Mouse (Mus musculus) layer of hippocampus, postnatal 10 days (tissue): Measurements from ENCODE around the gene Tmem248. TPM values are rescaled to one million over a fixed set of nuclear protein-coding genes. Genes with fewer than 3 reads are reported as not detected.

Source experiments
- total RNA-seq, 2 experiments: library from RNA; stranded (reverse); gene quantifications; 2 replicates each; pipeline ENCODE4 v1.2.3; 2021

Gene Tmem248
- total RNA-seq, 2 experiments from 2014 or later: 36.1 to 37.0 TPM

Other genes with a start within 250 kb of the Tmem248 start
- gene Gusb, start 214.0 kb upstream of the Tmem248 start, total RNA-seq: 10 to 100 TPM; 15.6 to 15.9 TPM
- 10 to 100 TPM; 22.0 to 23.5 TPM for gene Asl, start 187.8 kb upstream of the Tmem248 start, total RNA-seq
- 10 to 100 TPM; 34.4 to 34.7 TPM for gene Crcp, start 187.8 kb upstream of the Tmem248 start, total RNA-seq
- 10 to 100 TPM; 41.1 to 41.8 TPM for gene Tpst1, start 143.8 kb upstream of the Tmem248 start, total RNA-seq
- gene Kctd7, start 72.2 kb upstream of the Tmem248 start, total RNA-seq: 10 to 100 TPM; 13.1 to 14.0 TPM
- 10 to 100 TPM; 31.8 to 38.1 TPM for gene Rabgef1, start 45.3 kb upstream of the Tmem248 start, total RNA-seq
- 10 to 100 TPM; 50.5 to 53.1 TPM for gene Sbds, start 38.4 kb downstream of the Tmem248 start, total RNA-seq
- gene Tyw1, start 38.5 kb downstream of the Tmem248 start, total RNA-seq: 10 to 100 TPM; 16.9 to 18.4 TPM
- 100 to 1,000 TPM; 141 to 152 TPM for gene Caln1, start 152.4 kb downstream of the Tmem248 start, total RNA-seq
- gene A330070K13Rik, start 167.6 kb downstream of the Tmem248 start, total RNA-seq: 1 to 10 TPM; 1.0 to 2.1 TPM